Mouse (Mus musculus) CH12.LX (cell line): ENCODE measurements around the gene Babam1. TPM values are rescaled to one million over a fixed set of nuclear protein-coding genes. Genes with fewer than 3 reads are reported as not detected.

Experiments
- DNase-seq: peaks from one replicate; pipeline ENCODE4 v3.0.0-alpha.2; 2013; ENCODE audit errors: extremely low read depth
- H3K27ac ChIP-seq: 2 replicates; pipeline ENCODE4 v1.5.1; 2012; ENCODE audit warnings: low read depth, mild to moderate bottlenecking, control low read depth, moderate library complexity; ENCODE audit not compliant: insufficient read depth
- H3K27me3 ChIP-seq: replicated peaks from 2 replicates; pipeline ENCODE3; 2012; ENCODE audit warnings: inconsistent platforms
- H3K36me3 ChIP-seq, 2 experiments: replicated peaks in 1 of 2; 2 replicates each; pipeline versions ENCODE3 to v1.6.1; 2012; ENCODE audit warnings: inconsistent platforms in 1 of 2, low read length in 1 of 2, mild to moderate bottlenecking in 1 of 2, mixed read lengths in 1 of 2, moderate library complexity in 1 of 2; ENCODE audit not compliant: control insufficient read depth in 1 of 2, insufficient read depth in 1 of 2
- H3K4me1 ChIP-seq, 2 experiments: 2 replicates each; pipeline ENCODE4 v1.6.1; 2012; ENCODE audit warnings: inconsistent platforms in 1 of 2, moderate library complexity in 1 of 2; ENCODE audit not compliant: insufficient read depth in 2 of 2, control insufficient read depth in 1 of 2
- H3K4me2 ChIP-seq: 2 replicates; pipeline ENCODE4 v1.6.1; 2012; ENCODE audit warnings: low read depth, mild to moderate bottlenecking, control low read depth; ENCODE audit not compliant: poor library complexity, insufficient read depth, severe bottlenecking
- H3K4me3 ChIP-seq, 3 experiments: fragments of 150-350 bp in 1 of 3; sonication (generic) in 1 of 3; replicated peaks in 1 of 3; 2 replicates each; pipeline versions ENCODE3 to v1.5.1; 2011 to 2012; ENCODE audit warnings: low read depth in 2 of 3, low read length in 2 of 3, mild to moderate bottlenecking in 2 of 3, moderate library complexity in 2 of 3, control low read depth in 1 of 3, improper control_type of control experiment in 1 of 3, inconsistent platforms in 1 of 3, mixed read lengths in 1 of 3; ENCODE audit not compliant: poor library complexity in 1 of 3
- H3K79me2 ChIP-seq: replicated peaks from 2 replicates; pipeline ENCODE4 v1.6.1; 2012; ENCODE audit warnings: mild to moderate bottlenecking, moderate library complexity; ENCODE audit not compliant: control insufficient read depth, poor library complexity, insufficient read depth, severe bottlenecking; ENCODE audit errors: extremely low read depth
- H3K9ac ChIP-seq: 2 replicates; pipeline ENCODE4 v1.6.1; 2012; ENCODE audit warnings: low read depth, mild to moderate bottlenecking, control low read depth, moderate library complexity; ENCODE audit not compliant: insufficient read depth
- H3K9me3 ChIP-seq: replicated peaks from 2 replicates; pipeline ENCODE3; 2012; ENCODE audit warnings: low read length, inconsistent platforms, mixed read lengths
- CHD1 ChIP-seq: IDR thresholded peaks from 2 replicates; pipeline ENCODE4 v1.6.1; 2012; ENCODE audit warnings: low read depth, low read length, improper control_type of control experiment, inconsistent platforms
- GABPA ChIP-seq: IDR thresholded peaks from 2 replicates; pipeline ENCODE4 v1.6.1; 2012; ENCODE audit warnings: low read depth, low read length, improper control_type of control experiment, inconsistent platforms; ENCODE audit not compliant: insufficient replicate concordance
- POLR2AphosphoS2 ChIP-seq: IDR thresholded peaks from 2 replicates; pipeline ENCODE4 v1.6.1; 2011; ENCODE audit warnings: low read depth, low read length, improper control_type of control experiment
- RAD21 ChIP-seq: IDR thresholded peaks from 2 replicates; pipeline ENCODE4 v1.6.1; 2011; ENCODE audit warnings: low read depth, mild to moderate bottlenecking, low read length, improper control_type of control experiment, moderate library complexity
- SMC3 ChIP-seq: IDR thresholded peaks from 2 replicates; pipeline ENCODE4 v1.6.1; 2011; ENCODE audit warnings: low read depth, low read length, improper control_type of control experiment
- TBP ChIP-seq: conservative IDR thresholded peaks from 2 replicates; pipeline ENCODE4 v1.6.1; 2011; ENCODE audit warnings: low read depth, low read length, improper control_type of control experiment
- USF2 ChIP-seq: conservative IDR thresholded peaks from 2 replicates; pipeline ENCODE4 v1.6.1; 2011; ENCODE audit warnings: low read depth, low read length, improper control_type of control experiment
- dilution Hi-C: fragments of 300-500 bp; cut with MboI; formaldehyde crosslinking; loops from 2 replicates; pipeline ENCODE4 v1.14.3; 2020; ENCODE audit warnings: low sequenced_read_pairs; ENCODE audit not compliant: extremely low pct_unique_long_range_greater_than_20kb, extremely low pct_ligation_motif_present
- in situ Hi-C: fragments of 300-500 bp; cut with MboI; formaldehyde crosslinking; loops from 3 replicates; pipeline ENCODE4 v1.14.3; 2019; ENCODE audit warnings: low sequenced_read_pairs, low pct_ligation_motif_present, low pct_unique_long_range_greater_than_20kb, mixed read lengths
- polyA plus RNA-seq: library from polyadenylated mRNA; unstranded; fragments of >175 nt; gene quantifications from 2 replicates; pipeline ENCODE4 v1.2.1, GENCODE M21; 2012; ENCODE audit warnings: low read depth; ENCODE audit not compliant: insufficient read length
- total RNA-seq, 2 experiments: library from RNA; depleted of rRNA; stranded (reverse); fragments of 300-350 nt in 1 of 2; fragments of >200 nt in 1 of 2; gene quantifications; 2 replicates each; pipeline ENCODE4 v1.2.3; 2012 to 2014

Babam1 gene
- total and polyA plus RNA-seq, 3 experiments, result 56.7 to 137 (median 67.3) TPM

- Histone ChIP-seq H3K27ac (no peak overlapping the region), H3K9ac (0 out of 2 replicates have a peak overlapping the region, but pooled peaks have one; percentile 13), H3K36me3 (no peaks in the 10 kb centered on the region), H3K4me1 (peaks cover 10 to 37% of the 10 kb centered on the region in 2 experiments), H3K4me3 (no peak overlapping the region), H3K79me2 (no peaks in the 10 kb centered on the region), H3K4me2 (no peak overlapping the region; the same call in 1 of the 2 replicates), H3K9me3 (no peaks in the 10 kb centered on the region), H3K27me3 (no peaks in the 10 kb centered on the region)
- dilution Hi-C loops, result no loop called here
- in situ Hi-C loops, result no loop called here
- DNase-seq, result no peak
- TF ChIP-seq CHD1, result no peak
These were observed 5.0 kb upstream of the Babam1 start for GRCm38 (mm10) chr8:71391696-71392095.

GRCm38 (mm10) chr8:71392391-71392790 lies 4.3 kb upstream of the Babam1 start:
- dilution Hi-C loops, result no loop called here
- in situ Hi-C loops, result no loop called here

DNA sequence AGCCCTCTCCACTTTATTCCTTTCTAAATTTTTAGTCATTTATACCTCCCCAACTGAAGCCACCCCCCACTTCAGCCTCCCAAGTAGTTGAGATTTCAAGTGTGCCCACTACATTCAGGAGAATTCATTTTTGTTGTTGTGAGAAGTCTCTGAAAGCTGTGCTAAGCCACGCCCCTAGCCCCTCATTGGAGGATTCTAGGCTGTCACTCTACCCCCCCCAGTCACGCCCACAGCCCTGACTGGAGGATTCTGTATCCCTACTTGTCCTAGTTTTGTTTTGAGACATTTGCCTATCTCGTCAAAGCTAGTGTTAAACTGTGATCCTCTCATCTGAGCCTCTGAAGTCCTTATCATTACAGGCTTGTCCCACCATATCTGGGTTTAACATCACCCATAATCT lies 3.8 kb upstream of the Babam1 start:
- Histone ChIP-seq H3K79me2 (peaks cover 6% of the 10 kb centered on the region; the same call in 1 of the 2 replicates), H3K36me3 (peaks cover 0 to 2% of the 10 kb centered on the region in 2 experiments), H3K4me3 (peak overlapping the region in 2 of 3 experiments; percentile 10 to 26), H3K4me1 (peaks cover 13 to 43% of the 10 kb centered on the region in 2 experiments), H3K9me3 (no peaks in the 10 kb centered on the region), H3K4me2 (no peak overlapping the region), H3K27ac (no peak overlapping the region), H3K27me3 (no peaks in the 10 kb centered on the region), H3K9ac (no peak overlapping the region)
- in situ Hi-C loops, result no loop called here
- dilution Hi-C loops, result no loop called here
- no peak for TF ChIP-seq POLR2AphosphoS2
- DNase-seq, result peak; percentile 74

More at GRCm38 (mm10) chr8:71392391-71392790, 4.3 kb upstream of the Babam1 start:
- Histone ChIP-seq H3K4me2 (no peak overlapping the region), H3K79me2 (0 out of 2 replicates have a peak, but pooled peaks cover 4% of the 10 kb centered on the region), H3K27ac (no peak overlapping the region), H3K9ac (no peak overlapping the region), H3K27me3 (no peaks in the 10 kb centered on the region), H3K9me3 (no peaks in the 10 kb centered on the region), H3K4me1 (peaks cover 10 to 38% of the 10 kb centered on the region in 2 experiments), H3K4me3 (no peak overlapping the region), H3K36me3 (no peaks in the 10 kb centered on the region)
- DNase-seq, result no peak
- TF ChIP-seq GABPA, result no peak
- no peak for TF ChIP-seq USF2
- TF ChIP-seq SMC3, result no peak
- no peak for TF ChIP-seq RAD21
- no peak for TF ChIP-seq TBP
